18 mouse cellular contexts compared by ENCODE assay signal in genomic region chr11:69499140-69499539, GRCm38 (mm10). TPM values are rescaled to one million over a fixed set of nuclear protein-coding genes. Genes with fewer than 3 reads are reported as not detected.
DNase-seq lines count a peak whose midpoint lies in the region; ATAC-seq lines count a peak whose summit lies in the region.
"Had no signal": no experiment of that assay in that cellular context is flagged by ENCODE, and none has a peak within 500 bp of the region (broad histone marks: within the 10 kb centered on the region; RNA-seq: fewer than 3 reads in every experiment).

No protein-coding gene starts in this region.

- no peak overlapping the region for H3K4me3 ChIP-seq in hindbrain, embryonic 10.5 days
- H3K4me3 ChIP-seq: gastrocnemius, adult 2 months; hindbrain, embryonic 13.5 days; limb, embryonic 13.5 days; liver, embryonic 15.5 days had no signal

- no peak for DNase-seq in frontal cortex, postnatal 14 days (ENCODE audit: low spot score in 2 of 2)
- DNase-seq in left cerebral cortex, postnatal 10 days (ENCODE audit: extremely low spot score in 1 of 2, low spot score in 2 of 2): peak; percentile 20 to 35
- DNase-seq in left cerebral cortex, postnatal 4 days: no peak
- peak; percentile 30 to 65 for DNase-seq in frontal cortex, postnatal 36 days (ENCODE audit: low spot score in 2 of 2)
- peak; percentile 60 to 70 for DNase-seq in right cerebral cortex, postnatal 10 days (ENCODE audit: low spot score in 2 of 2)
- no peak for DNase-seq in hindbrain, embryonic 10.5 days (ENCODE audit: low spot score)
- DNase-seq in cerebellum, postnatal 36 days: no peak
- DNase-seq: adrenal gland, postnatal 36 days; B cell, adult 2 months; cerebellum, adult 9-11 months; gastrocnemius, adult 2 months; midbrain, embryonic 14.5 days; thymus, postnatal 25 days had no signal

- H3K27me3 ChIP-seq in hindbrain, embryonic 10.5 days (ENCODE audit: insufficient read depth, poor library complexity, severe bottlenecking): no peaks in the 10 kb centered on the region
- H3K27me3 ChIP-seq: hindbrain, embryonic 13.5 days; limb, embryonic 13.5 days; liver, embryonic 15.5 days had no signal

- H3K27ac ChIP-seq in hindbrain, embryonic 10.5 days: no peak overlapping the region
- H3K27ac ChIP-seq: gastrocnemius, adult 2 months; hindbrain, embryonic 13.5 days; limb, embryonic 13.5 days; liver, embryonic 15.5 days; stomach, postnatal 0 days had no signal

- 0 out of 2 replicates have a peak, but pooled peaks cover 3% of the 10 kb centered on the region for H3K36me3 ChIP-seq in hindbrain, embryonic 10.5 days
- H3K36me3 ChIP-seq: hindbrain, embryonic 13.5 days; limb, embryonic 13.5 days; liver, embryonic 15.5 days had no signal

- no peaks in the 10 kb centered on the region for H3K9me3 ChIP-seq in hindbrain, embryonic 10.5 days
- H3K9me3 ChIP-seq: hindbrain, embryonic 13.5 days; limb, embryonic 13.5 days; liver, embryonic 15.5 days had no signal

- intact Hi-C loops in left cerebral cortex, postnatal 10 days (cut with DNase I): no loop called here
- intact Hi-C loops in left cerebral cortex, postnatal 4 days (cut with DNase I): no loop called here

- peak; percentile 72; the same call in 1 of the 2 replicates for ATAC-seq in frontal cortex, adult (ENCODE audit: low TSS enrichment)

- peaks cover 21% of the 10 kb centered on the region for H3K4me1 ChIP-seq in hindbrain, embryonic 10.5 days (replicated peaks)
- H3K4me1 ChIP-seq: hindbrain, embryonic 13.5 days had no signal

- WGBS in hindbrain, embryonic 10.5 days: 93% methylated on average over 11 of the region's 11 CpGs

RNA-seq across cellular contexts. Expression of gene Dnah2, which starts 49.8 kb away (rescaled TPM):
- 1 to 10 TPM; 4.2 to 5.7 TPM for total RNA-seq in left cerebral cortex, postnatal 10 days (2021)
- 1 to 10 TPM; 9.3 to 9.7 TPM for total RNA-seq in left cerebral cortex, postnatal 4 days (2021)
- polyA plus RNA-seq in hindbrain, embryonic 10.5 days (2016; fragmentation: Nextera tagmentation; extraction: Ambion mirVana): 2.0 and 2.6 TPM in 2 replicates

Comparison
In these comparisons a context has a peak if more than half of its experiments do, and no peak if none do; other contexts are left out.
1. DNase-seq: peak in left cerebral cortex, postnatal 10 days (2 of 2), frontal cortex, postnatal 36 days (2 of 2) and right cerebral cortex, postnatal 10 days (2 of 2); none in frontal cortex, postnatal 14 days (0 of 2), left cerebral cortex, postnatal 4 days (single experiment), hindbrain, embryonic 10.5 days (single experiment) and cerebellum, postnatal 36 days (0 of 2).